In genomic region chr14:55585566-55585960, GRCm38 (mm10) we compare ENCODE assay signal across 8 mouse cellular contexts. TPM values are rescaled to one million over a fixed set of nuclear protein-coding genes. Genes with fewer than 3 reads are reported as not detected.
DNase-seq lines count a peak whose midpoint lies in the region; ATAC-seq and TF ChIP-seq lines count a peak whose summit lies in the region.

No protein-coding gene starts in this region.

- no peak overlapping the region for H3K4me3 ChIP-seq in kidney, adult 2 months (ENCODE audit: insufficient read depth, low read depth, low read length)
- H3K4me3 ChIP-seq in G1E (ENCODE audit: low read depth, low read length) = peak overlapping the region; percentile 90; the same call in 1 of the 2 replicates
- H3K4me3 ChIP-seq in forebrain, embryonic 14.5 days (ENCODE audit: low read depth, low read length) = peak overlapping the region; percentile 39; the same call in 1 of the 2 replicates
- H3K4me3 ChIP-seq in liver, embryonic 15.5 days (replicated peaks) = peak overlapping the region; percentile 75

- peaks cover 11% of the 10 kb centered on the region; the same call in 1 of the 2 replicates for H3K4me1 ChIP-seq in kidney, adult 2 months (ENCODE audit: control insufficient read depth, insufficient read depth, low read length)
- peaks cover 78% of the 10 kb centered on the region for H3K4me1 ChIP-seq in G1E (ENCODE audit: insufficient read depth, low read depth, low read length)
- H3K4me1 ChIP-seq in forebrain, embryonic 14.5 days (ENCODE audit: control insufficient read depth, insufficient read depth, low read length) = peaks cover 7% of the 10 kb centered on the region; the same call in 1 of the 2 replicates
- peaks cover 69% of the 10 kb centered on the region for H3K4me1 ChIP-seq in liver, embryonic 15.5 days (replicated peaks)

- no peak for TF ChIP-seq CTCF in kidney, adult 2 months (conservative IDR thresholded peaks at IDR 0.05; ENCODE audit: insufficient read depth, insufficient read length, low read depth, low read length)
- no peak for TF ChIP-seq CTCF in G1E (IDR thresholded peaks at IDR 0.05; ENCODE audit: low read depth, low read length)

- 0 out of 2 replicates have a peak overlapping the region, but pooled peaks have one; percentile 13 for H3K27ac ChIP-seq in kidney, adult 2 months (ENCODE audit: insufficient read depth, low read depth, low read length)
- H3K27ac ChIP-seq in forebrain, embryonic 14.5 days (ENCODE audit: low read depth, low read length) = no peak overlapping the region
- peak overlapping the region; percentile 98 for H3K27ac ChIP-seq in liver, embryonic 15.5 days (replicated peaks)

- H3K27me3 ChIP-seq in kidney, adult 2 months (replicated peaks; ENCODE audit: control insufficient read depth, insufficient read depth, low read length) = no peaks in the 10 kb centered on the region
- H3K27me3 ChIP-seq in G1E (ENCODE audit: insufficient read depth, low read length) = no peaks in the 10 kb centered on the region
- H3K27me3 ChIP-seq in forebrain, embryonic 14.5 days (replicated peaks; ENCODE audit: control insufficient read depth, insufficient read depth, low read length) = no peaks in the 10 kb centered on the region
- H3K27me3 ChIP-seq in liver, embryonic 15.5 days = no peaks in the 10 kb centered on the region

- no peaks in the 10 kb centered on the region for H3K9me3 ChIP-seq in G1E (replicated peaks)
- H3K9me3 ChIP-seq in forebrain, embryonic 14.5 days (replicated peaks; ENCODE audit: control insufficient read depth, low read length) = no peaks in the 10 kb centered on the region
- no peaks in the 10 kb centered on the region for H3K9me3 ChIP-seq in liver, embryonic 15.5 days (replicated peaks)

- no peak for ATAC-seq in G1E (ENCODE audit: extremely low read depth, insufficient number of reproducible peaks, low FRiP score, poor library complexity, severe bottlenecking)
- no peak for ATAC-seq in forebrain, embryonic 14.5 days
- ATAC-seq in liver, embryonic 15.5 days (ENCODE audit: insufficient read depth) = peak; percentile 65

- WGBS in kidney, adult 2 months = 57% methylated on average over 6 of the region's 6 CpGs
- WGBS in forebrain, embryonic 14.5 days = 64% methylated on average over 6 of the region's 6 CpGs
- 9% methylated on average over 6 of the region's 6 CpGs for WGBS in liver, embryonic 15.5 days (ENCODE audit: insufficient replicate concordance)

- 0 out of 2 replicates have a peak overlapping the region, but pooled peaks have one; percentile 67 for H3K9ac ChIP-seq in forebrain, embryonic 14.5 days (ENCODE audit: low read length)
- peak overlapping the region; percentile 74 for H3K9ac ChIP-seq in liver, embryonic 15.5 days

- no peak for DNase-seq in kidney, adult 2 months
- DNase-seq in kidney, adult 9 months = no peak
- DNase-seq in G1E (ENCODE audit: low spot score) = no peak
- no peak for DNase-seq in forebrain, embryonic 14.5 days (ENCODE audit: low spot score)
- no peak for DNase-seq in frontal cortex, postnatal 14 days (ENCODE audit: low spot score in 2 of 2)
- no peak for DNase-seq in gastrocnemius, postnatal 25 days
- DNase-seq in urinary bladder, postnatal 4 days (ENCODE audit: low spot score in 2 of 2) = no peak

- no peaks in the 10 kb centered on the region; the same call in 1 of the 2 replicates for H3K36me3 ChIP-seq in kidney, adult 2 months (ENCODE audit: control insufficient read depth, insufficient read depth, low read length)
- peaks cover 55% of the 10 kb centered on the region for H3K36me3 ChIP-seq in G1E (replicated peaks)
- H3K36me3 ChIP-seq in forebrain, embryonic 14.5 days (ENCODE audit: control insufficient read depth, insufficient read depth, low read length) = peaks cover 11% of the 10 kb centered on the region; the same call in 1 of the 2 replicates
- H3K36me3 ChIP-seq in liver, embryonic 15.5 days (replicated peaks) = peaks cover 39% of the 10 kb centered on the region

- TF ChIP-seq POLR2A in kidney, adult 2 months (IDR thresholded peaks at IDR 0.05; ENCODE audit: low read depth, low read length) = no peak

- H3K4me2 ChIP-seq in forebrain, embryonic 14.5 days (ENCODE audit: low read length) = peak overlapping the region; percentile 67; the same call in 1 of the 2 replicates
- H3K4me2 ChIP-seq in liver, embryonic 15.5 days = peak overlapping the region; percentile 94

RNA-seq across cellular contexts. Expression of gene Emc9, which starts 0.5 kb away (rescaled TPM):
- 21.9 and 24.9 TPM in 2 replicates for polyA plus RNA-seq in kidney, adult 2 months (2012; rRNA removed)
- total RNA-seq in G1E (2014; fragmentation: Nextera tagmentation) (16.7 and 20.0 TPM in 2 replicates), G1E (2017) (17.9 and 23.6 TPM in 2 replicates)
- polyA plus RNA-seq in G1E (2012) = 19.5 and 20.2 TPM in 2 replicates
- 13.9 and 17.6 TPM in 2 replicates for polyA plus RNA-seq in forebrain, embryonic 14.5 days (2014; fragmentation: Nextera tagmentation; extraction: Ambion mirVana)
- polyA plus RNA-seq in liver, embryonic 15.5 days (2015; fragmentation: Nextera tagmentation; extraction: Ambion mirVana) = 25.6 and 25.9 TPM in 2 replicates
- total RNA-seq in gastrocnemius, postnatal 25 days (2021) = 10 to 100 TPM; 33.4 to 34.1 TPM

RNA-seq across cellular contexts. Expression of gene Psme2, which starts 5.3 kb away (rescaled TPM):
- 53.1 and 60.2 TPM in 2 replicates for polyA plus RNA-seq in kidney, adult 2 months (2012; rRNA removed)
- total RNA-seq in G1E (2014; fragmentation: Nextera tagmentation) (59.4 and 109 TPM in 2 replicates), G1E (2017) (163 and 165 TPM in 2 replicates)
- 33.4 and 50.8 TPM in 2 replicates for polyA plus RNA-seq in G1E (2012)
- 206 and 213 TPM in 2 replicates for polyA plus RNA-seq in forebrain, embryonic 14.5 days (2014; fragmentation: Nextera tagmentation; extraction: Ambion mirVana)
- 173 and 191 TPM in 2 replicates for polyA plus RNA-seq in liver, embryonic 15.5 days (2015; fragmentation: Nextera tagmentation; extraction: Ambion mirVana)
- total RNA-seq in gastrocnemius, postnatal 25 days (2021) = 10 to 100 TPM; 42.9 to 58.4 TPM

RNA-seq across cellular contexts. Expression of gene Rnf31, which starts 5.9 kb away (rescaled TPM):
- 27.0 and 27.6 TPM in 2 replicates for polyA plus RNA-seq in kidney, adult 2 months (2012; rRNA removed)
- total RNA-seq in G1E (2014; fragmentation: Nextera tagmentation) = 23.7 and 43.9 TPM in 2 replicates
- 11.8 and 12.6 TPM in 2 replicates for total RNA-seq in G1E (2017)
- polyA plus RNA-seq in G1E (2012) = 34.2 and 35.1 TPM in 2 replicates
- polyA plus RNA-seq in forebrain, embryonic 14.5 days (2014; fragmentation: Nextera tagmentation; extraction: Ambion mirVana) = 11.0 and 13.0 TPM in 2 replicates
- 9.1 and 12.0 TPM in 2 replicates for polyA plus RNA-seq in liver, embryonic 15.5 days (2015; fragmentation: Nextera tagmentation; extraction: Ambion mirVana)
- total RNA-seq in gastrocnemius, postnatal 25 days (2021) = 10 to 100 TPM; 11.1 to 20.7 TPM

RNA-seq across cellular contexts. Expression of gene Psme1, which starts 7.6 kb away (rescaled TPM):
- polyA plus RNA-seq in kidney, adult 2 months (2012; rRNA removed) = 60.5 and 77.5 TPM in 2 replicates
- total RNA-seq in G1E (2014; fragmentation: Nextera tagmentation) = 598 and 793 TPM in 2 replicates
- total RNA-seq in G1E (2017) = 212 and 228 TPM in 2 replicates
- polyA plus RNA-seq in G1E (2012) = 141 and 155 TPM in 2 replicates
- 192 and 204 TPM in 2 replicates for polyA plus RNA-seq in forebrain, embryonic 14.5 days (2014; fragmentation: Nextera tagmentation; extraction: Ambion mirVana)
- 108 and 116 TPM in 2 replicates for polyA plus RNA-seq in liver, embryonic 15.5 days (2015; fragmentation: Nextera tagmentation; extraction: Ambion mirVana)
- 10 to 100 TPM; 66.4 to 67.6 TPM for total RNA-seq in gastrocnemius, postnatal 25 days (2021)

RNA-seq across cellular contexts. Expression of gene Fitm1, which starts 10.1 kb away (rescaled TPM):
- polyA plus RNA-seq in kidney, adult 2 months (2012; rRNA removed) = 115 and 116 TPM in 2 replicates
- not detected in 2 replicates for total RNA-seq in G1E (2014; fragmentation: Nextera tagmentation)
- total RNA-seq in G1E (2017) = not detected in 2 replicates
- polyA plus RNA-seq in G1E (2012) = not detected in 2 replicates
- not detected in 2 replicates for polyA plus RNA-seq in forebrain, embryonic 14.5 days (2014; fragmentation: Nextera tagmentation; extraction: Ambion mirVana)
- polyA plus RNA-seq in liver, embryonic 15.5 days (2015; fragmentation: Nextera tagmentation; extraction: Ambion mirVana) = 1.1 and 1.9 TPM in 2 replicates
- total RNA-seq in gastrocnemius, postnatal 25 days (2021) = 100 to 1,000 TPM; 329 to 343 TPM
